Mouse (Mus musculus) ES-Bruce4 (cell line): ENCODE data around the gene Rtl1.

ENCODE experiments used
- CTCF ChIP-seq: IDR thresholded peaks from one replicate; pipeline ENCODE4 v1.8.1; 2011; ENCODE audit warnings: low read depth, low read length
- EP300 ChIP-seq: IDR thresholded peaks from 2 replicates; pipeline ENCODE4 v1.6.1; 2011; ENCODE audit warnings: low read depth, low read length; ENCODE audit not compliant: insufficient read depth
- POLR2A ChIP-seq: IDR thresholded peaks from one replicate; pipeline ENCODE4 v1.8.1; 2011; ENCODE audit warnings: low read length; ENCODE audit not compliant: insufficient read depth

- TF ChIP-seq CTCF (no peak), POLR2A (no peak), EP300 (no peak)
Observed at GRCm38 (mm10) chr12:109607191-109607590, 7.1 kb upstream of the Rtl1 start.
